Mouse (Mus musculus) neural tube, embryonic 10.5 days (tissue): ENCODE measurements around the gene 1700001L19Rik.

Source experiments
- DNase-seq: peaks from one replicate; pipeline ENCODE4 v3.0.0-alpha.2; 2017; ENCODE audit warnings: low spot score; ENCODE audit errors: extremely low spot score

Gene 1700001L19Rik

GRCm38 (mm10) chr13:68597199-68597598 is at the start of gene 1700001L19Rik:
Gene 1700001L19Rik (plus strand): TSS chr13:68597421.
- no peak for DNase-seq

GRCm38 (mm10) chr13:68553391-68553790 is 43.8 kb upstream of the 1700001L19Rik start:
- peak; percentile 18 for DNase-seq

- DNase-seq: no peak
Observed at GRCm38 (mm10) chr13:68568110-68568509, 29.1 kb upstream of the 1700001L19Rik start.

GRCm38 (mm10) chr13:68568548-68568947 is 28.7 kb upstream of the 1700001L19Rik start:
- no peak for DNase-seq

GRCm38 (mm10) chr13:68569589-68570336 is 27.5 kb upstream of the 1700001L19Rik start:
- peak; percentile 45 for DNase-seq

- DNase-seq: no peak
Observed at GRCm38 (mm10) chr13:68572247-68572646, 25.0 kb upstream of the 1700001L19Rik start.

GRCm38 (mm10) chr13:68572966-68573913 is 24.0 kb upstream of the 1700001L19Rik start:
- DNase-seq: peak; percentile 27

- no peak for DNase-seq
Observed at GRCm38 (mm10) chr13:68574398-68574797, 22.8 kb upstream of the 1700001L19Rik start.

GRCm38 (mm10) chr13:68577945-68578344 is 19.3 kb upstream of the 1700001L19Rik start:
- DNase-seq: no peak

- DNase-seq: no peak
Observed at GRCm38 (mm10) chr13:68581086-68581740, 16.0 kb upstream of the 1700001L19Rik start.

- DNase-seq: peak; percentile 98
Observed at GRCm38 (mm10) chr13:68581747-68582516, 15.3 kb upstream of the 1700001L19Rik start, which contains the start of the genes Mtrr and Fastkd3. Gene Mtrr (minus strand): TSS chr13:68582149. Gene Fastkd3 (plus strand): TSS chr13:68582234.

- DNase-seq: no peak
Observed at GRCm38 (mm10) chr13:68582517-68582780, 14.8 kb upstream of the 1700001L19Rik start.

- no peak for DNase-seq
Observed at GRCm38 (mm10) chr13:68583961-68584360, 13.3 kb upstream of the 1700001L19Rik start.

- DNase-seq: no peak
Observed at GRCm38 (mm10) chr13:68585441-68585840, 11.8 kb upstream of the 1700001L19Rik start.

- no peak for DNase-seq
Observed at GRCm38 (mm10) chr13:68588352-68588751, 8.9 kb upstream of the 1700001L19Rik start.

- no peak for DNase-seq
Observed at GRCm38 (mm10) chr13:68593797-68594196, 3.4 kb upstream of the 1700001L19Rik start.

GRCm38 (mm10) chr13:68597667-68598066 is 446 bp downstream of the 1700001L19Rik start:
- DNase-seq: no peak

GRCm38 (mm10) chr13:68598953-68599352 is 1.7 kb downstream of the 1700001L19Rik start:
- no peak for DNase-seq

GRCm38 (mm10) chr13:68601184-68601583 is 4.0 kb downstream of the 1700001L19Rik start:
- DNase-seq: peak; percentile 23

- DNase-seq: no peak
Observed at GRCm38 (mm10) chr13:68603085-68603484, 5.9 kb downstream of the 1700001L19Rik start.

- DNase-seq: peak; percentile 55
Observed at GRCm38 (mm10) chr13:68605689-68606126, 8.5 kb downstream of the 1700001L19Rik start.
